Mouse (Mus musculus): ENCODE measurements around the gene Tcaf3.

The Tcaf3 gene

DNA sequence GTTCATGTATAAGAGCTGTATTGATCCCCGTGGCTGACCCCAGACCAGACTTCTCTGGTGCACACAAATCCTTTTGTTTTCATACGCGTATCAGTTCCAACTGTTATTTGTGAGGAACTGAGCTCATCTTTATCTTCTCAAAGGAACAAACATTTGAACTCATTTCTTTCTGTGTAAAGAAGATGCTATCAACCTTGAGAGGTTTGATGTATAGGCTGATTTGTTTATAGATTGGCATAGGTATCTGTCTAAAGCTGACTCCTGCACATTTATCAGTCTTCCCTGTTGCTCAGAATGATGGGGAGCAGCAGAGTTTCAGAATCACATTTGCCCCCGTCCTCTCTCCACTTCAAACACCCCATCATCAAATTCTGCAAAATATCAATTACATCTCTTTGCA is at the start of gene Tcaf3:
TSS of gene Tcaf3 (minus strand) at position 101 of the 400 bp plus-strand sequence.
- no peak for DNase-seq

DNA sequence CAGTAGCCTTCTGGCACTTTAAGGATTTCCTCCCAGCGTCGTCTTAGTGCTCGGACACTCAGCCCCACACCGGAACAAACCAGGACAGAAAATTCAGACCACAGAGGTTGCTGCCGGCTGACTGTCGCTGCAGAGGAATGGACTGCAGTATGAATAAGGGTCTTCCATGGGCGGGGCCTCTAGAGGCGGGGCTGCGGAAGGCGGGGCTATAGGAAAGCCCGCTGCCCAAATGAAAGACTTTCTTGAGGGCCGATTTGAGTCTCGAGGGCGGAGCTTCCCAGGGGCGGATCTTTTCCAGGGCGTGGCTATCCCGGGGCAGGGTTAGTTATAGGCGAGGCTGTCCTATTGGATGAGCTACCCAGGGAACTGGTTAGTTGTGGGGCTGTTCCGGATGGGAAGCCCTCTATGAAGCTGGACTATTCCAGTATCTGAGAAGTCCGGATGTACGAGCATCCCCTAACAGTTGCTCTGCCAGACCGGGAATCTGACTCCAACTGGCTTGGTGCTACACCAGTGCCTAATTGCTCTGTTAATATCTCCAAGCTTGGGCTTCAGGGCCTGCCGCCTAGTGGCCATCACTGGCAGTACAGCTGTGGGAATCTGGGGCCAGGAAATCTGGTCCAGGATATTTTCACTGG is 47.5 kb upstream of the Tcaf3 start, which contains the start of gene Tcaf2:
TSS of gene Tcaf2 (minus strand) at position 343 of the 638 bp plus-strand sequence.
- DNase-seq, result peak; percentile 87

DNA sequence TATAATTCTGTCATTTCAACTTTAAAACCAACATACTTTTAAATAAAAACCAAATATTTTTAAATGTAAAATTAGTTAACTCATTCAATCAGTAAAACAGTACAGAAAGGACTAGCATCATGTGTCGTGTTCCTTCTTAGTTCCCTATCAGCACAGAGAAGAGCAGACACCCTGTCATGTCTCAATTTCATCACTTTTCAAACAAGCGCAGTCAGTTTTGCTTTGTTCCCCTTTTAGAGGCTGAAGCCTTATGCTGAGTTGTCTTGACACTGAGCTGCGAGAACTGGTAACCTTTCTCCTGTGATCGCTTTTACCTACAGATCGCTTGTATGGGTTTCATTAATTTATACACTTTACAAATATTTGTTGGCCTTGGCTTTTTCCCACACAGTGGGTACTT is 36.9 kb upstream of the Tcaf3 start:
- DNase-seq, result no peak

DNA sequence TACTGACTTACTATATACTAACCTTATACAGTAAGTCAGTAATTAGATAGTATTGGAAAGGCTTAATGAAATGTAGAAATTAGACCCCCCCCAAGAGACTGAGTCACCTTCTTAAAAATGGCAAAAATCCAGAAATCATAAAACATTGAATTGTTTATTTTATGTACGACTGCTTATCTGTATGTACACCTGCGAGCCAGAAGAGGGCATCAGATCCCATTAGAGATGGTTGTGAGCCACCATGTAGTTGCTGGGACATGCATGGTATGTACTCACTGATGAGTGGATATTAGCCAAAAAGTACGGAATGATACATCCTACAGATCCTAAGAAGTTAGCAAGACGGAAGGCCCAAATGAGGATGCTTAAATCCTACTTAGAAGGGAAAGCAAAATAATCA is 33.9 kb upstream of the Tcaf3 start:
- DNase-seq, result no peak

DNA sequence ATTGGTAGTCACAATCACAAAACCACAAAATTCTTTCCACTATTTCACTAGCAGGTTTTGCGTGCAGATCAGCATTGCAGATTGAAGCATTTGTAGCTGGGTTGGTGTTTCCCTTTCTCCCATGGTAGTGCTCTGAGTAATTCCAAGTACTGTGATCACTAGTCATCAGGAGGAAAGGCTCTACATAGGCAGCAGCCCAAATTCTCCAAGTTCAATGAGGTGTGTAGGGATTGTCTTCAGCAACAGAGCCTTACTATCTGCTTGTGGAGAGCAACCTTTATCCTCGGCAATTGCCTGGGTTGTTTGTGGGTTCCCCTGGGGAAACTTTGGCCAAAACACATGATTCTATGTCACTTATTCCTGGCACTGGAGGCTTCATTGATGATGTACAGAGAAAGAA is 19.4 kb upstream of the Tcaf3 start:
- no peak for DNase-seq

DNA sequence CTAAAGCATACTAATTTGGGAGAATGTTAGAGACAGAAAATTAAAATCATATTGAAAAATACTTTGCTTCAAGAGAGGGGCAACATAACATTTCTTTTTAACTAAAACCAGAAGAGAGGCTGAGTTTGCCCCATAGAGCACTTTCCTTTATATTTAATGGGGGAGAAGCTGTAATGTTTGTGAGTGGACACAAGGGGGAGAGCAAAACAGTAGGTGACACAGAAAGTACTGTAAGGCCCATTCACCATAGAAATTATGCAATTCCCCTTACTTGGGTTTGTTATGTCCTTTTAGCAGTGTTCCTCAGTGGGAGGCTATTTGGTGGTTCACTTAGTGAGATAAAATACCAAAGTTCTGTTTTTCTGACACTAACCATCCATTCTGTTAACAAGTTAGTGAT is 14.7 kb upstream of the Tcaf3 start:
- no peak for DNase-seq

DNA sequence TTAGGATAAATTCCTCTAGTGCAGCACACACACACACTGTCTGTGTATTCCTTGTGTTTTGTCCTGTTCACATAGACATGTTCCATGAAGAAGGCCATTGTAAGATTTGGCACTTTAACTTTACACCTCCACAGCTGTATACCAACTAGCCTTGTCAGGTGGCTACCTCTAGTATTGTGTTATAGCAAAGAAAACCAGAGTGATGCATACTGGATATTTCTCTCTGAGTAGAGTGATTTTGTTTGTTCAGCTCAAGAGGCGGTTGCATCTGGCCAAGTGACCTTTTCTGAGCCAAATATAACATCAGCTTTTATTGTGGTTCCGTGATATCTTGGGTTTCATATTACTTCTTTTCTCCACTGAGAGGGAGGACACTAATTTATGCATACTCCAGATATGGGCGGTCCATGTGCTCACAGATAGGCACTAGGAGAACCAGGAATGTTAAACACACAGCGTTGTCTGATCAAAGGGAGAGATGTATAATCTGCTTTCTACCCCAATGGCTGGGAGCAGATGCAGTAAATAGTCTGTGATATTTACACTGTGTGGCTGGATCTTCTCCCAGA is 13.5 kb upstream of the Tcaf3 start:
- DNase-seq, result no peak

DNA sequence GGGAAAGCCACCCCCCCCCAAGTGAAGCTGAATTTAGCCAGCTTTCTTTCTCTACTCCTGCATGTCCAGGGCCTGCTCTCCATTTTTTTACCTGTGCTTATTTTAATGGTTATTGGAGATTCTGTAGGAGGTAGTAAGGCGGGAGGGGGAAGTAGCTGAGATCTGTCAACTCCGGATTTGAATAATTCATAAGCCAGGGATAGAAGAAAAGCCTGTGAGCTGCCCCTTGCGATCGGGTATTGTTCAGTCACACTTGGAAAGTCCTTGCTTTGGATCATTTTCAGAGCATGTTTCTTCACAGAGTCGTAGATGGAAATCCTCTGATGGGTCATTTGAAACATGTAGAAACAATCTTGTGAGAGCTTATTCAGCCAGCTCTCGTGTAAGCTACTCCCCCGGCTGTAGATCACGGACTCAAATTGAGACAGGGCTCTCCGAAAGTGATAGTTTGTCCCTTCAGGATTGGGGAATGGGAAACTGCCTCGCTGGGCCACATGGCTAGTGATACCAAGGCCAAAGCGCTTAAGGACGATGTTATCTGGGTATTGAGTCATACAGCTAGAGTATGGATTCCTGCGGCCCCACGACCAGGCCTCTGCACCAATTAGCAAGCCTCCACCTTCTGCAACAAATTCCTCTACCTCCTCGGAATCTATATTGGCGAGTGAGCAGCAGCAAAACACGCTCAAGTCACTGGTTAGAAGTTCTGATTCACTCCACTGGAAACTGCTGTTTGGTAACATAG is 4.2 kb downstream of the Tcaf3 start:
- no peak for DNase-seq

DNA sequence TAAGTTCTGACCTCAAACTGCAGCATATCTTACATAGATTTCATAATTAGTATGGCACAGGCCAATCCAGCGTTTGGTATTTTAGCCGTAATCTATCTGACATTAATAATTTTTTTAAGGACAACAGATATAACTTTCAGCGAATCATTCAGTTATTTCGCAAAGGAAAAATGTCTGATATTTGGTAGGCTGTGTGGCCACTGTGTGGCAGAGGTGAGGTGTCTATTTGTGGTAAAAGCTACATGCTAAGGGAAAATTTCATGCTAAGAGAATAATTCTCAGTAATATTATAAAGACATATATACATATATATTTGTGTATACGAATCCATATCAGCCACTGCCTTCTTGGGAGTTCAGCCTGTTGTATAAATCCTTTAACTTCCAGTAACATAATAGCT is 10.9 kb downstream of the Tcaf3 start:
- no peak for DNase-seq

DNA sequence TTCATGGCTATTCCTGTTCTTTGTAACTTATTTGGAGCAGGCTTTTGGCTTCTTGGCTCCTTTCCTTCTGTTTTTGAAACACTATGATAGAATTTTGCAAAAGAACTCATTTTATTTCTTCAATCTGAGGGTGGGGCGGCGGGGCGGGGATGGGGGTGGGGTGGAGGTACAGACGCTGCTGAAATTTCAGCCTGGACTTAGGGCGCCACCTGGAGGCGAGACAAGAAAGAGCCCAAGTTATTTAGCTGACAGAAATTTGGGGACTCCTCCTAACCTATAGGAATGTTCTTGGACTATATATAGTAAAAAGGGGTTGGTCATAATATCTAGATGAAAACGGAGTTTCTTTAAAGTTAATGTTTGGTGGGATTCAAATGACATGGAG is 14.0 kb downstream of the Tcaf3 start:
- peak; percentile 81 for DNase-seq

DNA sequence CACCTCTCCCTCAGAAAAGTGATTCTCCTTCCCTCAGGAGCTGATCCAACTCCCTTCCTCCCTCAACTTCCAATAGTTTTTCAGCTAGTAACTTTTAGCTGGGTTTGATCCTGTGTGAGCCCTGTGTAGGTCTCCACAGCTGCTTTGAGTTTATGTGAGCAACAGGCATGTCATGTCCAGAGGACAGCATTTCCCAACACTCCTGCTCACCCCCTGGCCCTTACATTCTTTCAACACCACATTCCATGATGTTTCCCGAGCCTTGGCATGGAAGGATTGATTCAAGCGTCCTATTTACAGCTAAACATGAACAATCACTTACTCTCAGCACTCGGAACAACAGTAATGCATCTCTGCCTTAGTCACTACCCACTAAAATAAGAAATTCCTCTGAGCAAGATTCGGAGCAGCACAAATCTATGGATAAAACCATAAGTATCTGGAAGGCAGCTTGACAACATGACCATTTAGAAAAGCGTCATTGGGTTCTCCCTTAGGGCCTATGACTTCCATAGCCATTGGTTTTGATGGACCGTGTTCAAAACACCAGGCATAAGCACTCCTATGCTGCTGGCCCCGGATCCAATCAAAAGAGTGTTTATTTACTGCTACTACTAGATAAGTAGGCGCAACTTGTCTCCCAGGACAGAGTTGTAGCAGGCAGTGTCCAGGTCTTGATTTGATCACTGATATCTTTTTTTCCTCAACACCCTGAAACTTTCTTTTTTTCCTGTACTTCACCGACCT is 14.6 kb downstream of the Tcaf3 start:
- peak; percentile 3 for DNase-seq

DNA sequence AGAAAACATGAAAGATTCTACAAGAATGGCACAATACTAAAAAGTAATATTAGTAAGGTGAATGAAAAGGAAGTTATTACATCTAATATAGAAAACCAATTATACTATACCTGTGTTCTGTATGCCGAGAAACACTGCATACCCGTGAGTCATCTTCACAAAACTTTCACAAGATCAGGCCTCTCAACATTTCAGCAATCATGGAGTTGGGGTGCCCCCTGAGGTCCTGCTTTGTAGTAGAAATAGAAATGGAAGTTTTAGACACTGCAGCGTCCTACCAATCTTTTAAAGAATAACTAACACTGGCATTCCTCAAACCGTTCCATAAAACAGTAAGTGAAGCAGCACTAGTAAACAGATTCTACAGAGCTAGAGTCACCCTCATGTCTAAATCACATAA is 18.8 kb downstream of the Tcaf3 start:
- DNase-seq, result peak; percentile 4

DNA sequence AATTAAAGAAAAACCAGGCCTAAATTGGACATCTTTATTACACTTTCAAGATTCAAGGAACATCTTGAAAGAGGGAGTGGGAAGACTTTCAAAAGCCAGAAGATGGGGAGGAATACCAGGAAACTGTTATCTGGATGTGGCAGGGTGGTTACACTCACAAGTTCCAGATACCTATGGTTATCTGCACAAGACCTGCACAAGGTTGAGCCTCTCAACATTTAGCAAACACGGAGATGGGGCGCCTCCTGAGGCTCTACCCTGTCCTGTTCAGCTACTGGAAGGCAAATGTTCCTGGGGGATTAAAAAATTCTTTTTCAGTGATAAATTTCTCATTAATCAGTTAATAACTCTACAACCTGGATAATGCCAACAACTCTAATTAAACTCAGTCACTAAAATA is 20.1 kb downstream of the Tcaf3 start:
- no peak for DNase-seq

DNA sequence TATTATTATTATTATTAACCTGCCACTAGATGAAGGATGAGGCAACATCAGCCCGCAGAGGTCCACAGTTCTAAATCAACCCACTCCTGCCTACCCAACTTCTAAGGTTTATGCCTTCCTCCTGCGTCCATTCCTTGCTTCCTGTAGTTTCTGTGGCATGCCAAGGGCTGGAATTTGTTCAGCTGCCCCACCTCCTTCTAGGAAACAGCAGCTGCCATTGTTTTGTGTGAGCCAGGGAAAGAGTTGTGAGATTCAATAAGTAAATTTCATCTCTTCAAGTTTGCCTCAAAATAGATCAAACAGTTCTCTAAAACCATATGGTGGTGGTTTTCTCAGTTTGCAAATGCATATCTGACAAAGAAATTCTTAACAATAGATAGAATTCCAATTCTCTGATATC is 29.3 kb downstream of the Tcaf3 start:
- no peak for DNase-seq

DNA sequence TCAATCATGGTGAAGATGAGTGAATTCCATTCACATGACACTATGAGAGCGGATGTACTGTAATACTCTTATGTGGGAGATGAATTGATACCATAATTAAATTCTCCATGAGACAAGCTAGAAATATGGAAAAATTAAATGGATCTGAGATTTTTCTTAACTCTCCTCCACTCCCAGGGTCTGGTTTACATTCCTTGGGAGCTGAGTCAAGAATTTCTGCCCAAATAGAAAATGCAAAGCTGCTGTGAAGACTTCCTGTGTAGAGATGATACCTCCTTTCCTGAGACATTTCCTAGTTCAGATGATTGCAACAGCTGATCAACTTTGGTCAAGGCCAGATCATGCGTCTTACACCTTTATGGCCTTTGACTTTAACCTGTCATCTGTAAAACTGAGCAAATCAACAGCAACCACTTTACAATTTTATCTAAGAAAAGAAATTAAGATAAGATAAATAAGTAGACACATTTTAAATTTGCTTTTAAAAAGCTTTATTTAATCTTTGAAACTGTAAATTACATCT is 31.4 kb downstream of the Tcaf3 start:
- no peak for DNase-seq

DNA sequence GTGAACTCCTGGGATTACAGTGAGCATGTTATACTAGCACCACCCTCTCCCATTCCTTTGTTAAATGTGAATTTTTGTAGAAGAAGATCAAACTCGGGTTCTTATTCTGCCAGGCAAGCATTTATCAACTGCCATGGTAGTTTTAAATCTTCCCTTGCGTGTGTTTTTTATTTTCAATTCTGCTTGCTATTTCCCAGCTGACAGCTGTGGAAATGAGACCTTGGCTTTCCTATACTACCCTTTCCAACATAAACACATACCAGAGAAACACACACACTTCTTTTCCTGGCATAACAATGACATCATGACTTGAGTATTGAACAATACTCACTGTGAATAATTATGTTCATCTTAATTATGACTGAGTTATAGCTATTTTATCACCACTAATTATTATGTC is 35.2 kb downstream of the Tcaf3 start:
- DNase-seq, result no peak

DNA sequence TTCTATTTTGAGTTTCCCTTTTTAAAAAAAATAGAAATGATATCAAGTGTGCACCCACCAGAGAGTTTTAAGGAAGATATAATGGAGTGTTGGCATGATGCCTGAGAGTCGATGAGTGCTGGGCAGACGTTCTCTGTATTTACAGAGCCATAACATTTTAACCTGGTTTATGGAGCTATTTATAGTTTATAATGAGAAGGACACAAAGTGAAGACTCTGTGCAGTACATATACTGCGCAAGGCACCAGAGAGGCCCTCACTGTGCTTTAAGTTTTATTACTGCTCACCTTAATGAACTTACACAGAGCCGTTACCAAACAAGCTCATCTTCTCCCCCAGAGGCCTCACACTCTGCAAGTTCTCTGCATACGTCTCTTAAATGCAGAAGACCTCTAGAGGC is 36.6 kb downstream of the Tcaf3 start:
- no peak for DNase-seq

DNA sequence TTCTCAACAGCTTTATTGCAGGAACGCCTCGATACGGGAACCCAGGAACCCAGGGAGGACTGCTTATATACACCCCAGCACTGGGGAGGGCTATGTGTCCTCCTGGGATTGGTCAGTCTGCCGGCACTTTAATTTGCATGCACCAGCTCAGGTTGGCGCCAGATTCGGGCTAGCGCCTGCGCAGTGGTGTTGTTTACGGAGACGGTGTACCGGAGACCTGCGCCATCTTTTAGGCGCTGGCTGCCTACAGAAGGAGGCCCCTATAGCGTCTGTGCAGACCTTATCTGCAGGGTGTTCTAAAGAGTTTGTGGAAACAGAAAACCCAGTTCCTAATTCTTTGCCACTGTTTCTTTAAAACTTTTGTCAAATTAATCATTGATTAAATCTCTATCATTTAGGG is 38.9 kb downstream of the Tcaf3 start:
- no peak for DNase-seq

DNA sequence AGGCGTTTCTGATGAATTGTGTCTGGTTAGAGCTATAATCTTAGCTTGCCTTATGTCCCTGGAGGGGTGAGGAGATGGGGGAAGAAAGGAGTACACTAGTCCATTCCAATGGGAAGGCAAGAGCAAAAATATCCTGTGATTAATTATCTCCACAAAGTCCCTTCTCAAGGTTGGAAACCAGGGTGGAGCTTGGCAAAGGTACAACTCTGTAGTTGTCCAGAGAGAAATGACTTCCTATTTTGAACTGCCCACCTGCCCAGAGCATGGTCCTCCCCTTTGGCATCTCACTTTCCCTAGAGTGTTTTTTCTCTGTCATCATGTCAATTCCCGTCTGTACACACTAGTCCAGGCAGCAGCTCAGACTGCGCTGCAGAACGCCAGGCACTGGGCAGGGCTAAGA is 50.0 kb downstream of the Tcaf3 start, which contains the start of gene Olfr455:
TSS of gene Olfr455 (minus strand) at position 127 of the 400 bp plus-strand sequence.
- DNase-seq, result peak; percentile 21

DNA sequence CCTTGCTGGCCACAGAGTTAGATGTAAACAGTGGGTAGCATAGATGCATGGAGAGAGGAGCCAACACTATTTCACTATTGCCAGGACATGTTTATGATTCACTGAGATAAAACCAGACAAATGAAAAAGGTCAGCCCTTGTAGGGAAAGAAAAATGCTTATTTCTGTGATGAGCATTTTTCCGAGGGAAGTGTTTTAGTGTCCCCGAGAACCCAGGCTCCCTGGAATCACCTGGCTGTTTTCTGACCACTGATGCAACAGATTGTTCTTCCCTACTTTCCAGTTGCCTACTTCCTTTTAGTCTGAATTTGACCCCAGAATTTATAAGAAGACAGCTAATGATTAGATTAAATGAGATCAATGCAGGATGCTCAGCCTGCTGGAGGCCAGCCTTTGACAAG is 51.3 kb downstream of the Tcaf3 start:
- no peak for DNase-seq

DNA sequence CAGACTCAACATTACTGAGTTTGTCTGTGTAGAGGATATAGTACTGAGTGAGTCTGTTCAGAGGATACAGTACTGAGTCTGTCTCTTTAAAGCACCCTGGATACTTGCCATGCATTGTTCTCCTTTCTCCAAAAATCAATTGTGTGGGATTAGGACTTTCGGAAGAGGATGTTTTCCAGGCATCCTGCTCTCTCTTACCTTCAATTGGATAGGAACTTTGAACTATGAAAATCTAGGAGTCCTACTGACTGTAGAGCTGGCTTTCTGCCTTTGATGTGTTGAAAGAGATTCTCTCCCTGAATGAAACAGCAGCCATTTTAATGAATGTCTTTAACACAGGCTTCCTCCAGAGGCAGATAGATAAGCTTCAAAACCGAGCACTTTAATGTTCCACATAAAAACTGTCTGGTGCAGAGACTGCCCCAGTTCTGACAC is 52.0 kb downstream of the Tcaf3 start:
- peak; percentile 38 for DNase-seq

DNA sequence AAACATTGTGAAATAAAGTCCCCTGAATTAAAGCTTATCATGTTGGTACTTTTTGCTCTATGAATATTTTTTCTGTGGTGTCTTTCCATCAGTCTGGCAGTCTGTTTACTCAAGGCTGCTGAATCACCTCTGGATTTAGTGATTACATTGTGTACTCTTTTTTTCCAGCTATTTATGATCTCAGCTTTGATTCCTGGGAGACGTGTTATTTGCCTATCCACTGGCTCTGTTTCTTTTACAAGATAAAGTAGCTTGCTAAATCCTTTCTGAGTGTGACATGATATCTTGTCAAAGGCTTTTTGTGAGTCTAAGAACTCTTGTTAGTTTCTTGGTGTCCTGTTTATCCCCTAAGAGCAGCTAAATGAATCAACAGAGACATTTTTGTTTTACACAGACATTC is 52.6 kb downstream of the Tcaf3 start:
- no peak for DNase-seq
